Mouse (Mus musculus) ES-Bruce4 (cell line): ENCODE data around the gene Spry1. TPM values are rescaled to one million over a fixed set of nuclear protein-coding genes. Genes with fewer than 3 reads are reported as not detected.

Experiments used
- H3K27ac ChIP-seq: 2 replicates; pipeline ENCODE4 v1.5.1; 2012; ENCODE audit warnings: low read length, inconsistent platforms; ENCODE audit not compliant: insufficient read depth
- H3K27me3 ChIP-seq: 2 replicates; pipeline ENCODE4 v1.6.1; 2012; ENCODE audit warnings: mild to moderate bottlenecking, low read length, inconsistent platforms; ENCODE audit not compliant: control insufficient read depth, poor library complexity, insufficient read depth, severe bottlenecking
- H3K36me3 ChIP-seq: 2 replicates; pipeline ENCODE4 v1.6.1; 2012; ENCODE audit warnings: inconsistent platforms, mild to moderate bottlenecking, low read length, moderate library complexity; ENCODE audit not compliant: control insufficient read depth, poor library complexity, insufficient read depth, severe bottlenecking
- H3K4me1 ChIP-seq: one replicate; pipeline ENCODE4 v1.8.1; 2011; ENCODE audit warnings: low read length; ENCODE audit not compliant: control insufficient read depth, insufficient read depth
- H3K4me3 ChIP-seq: 2 replicates; pipeline ENCODE4 v1.5.1; 2011; ENCODE audit warnings: low read depth, mild to moderate bottlenecking, low read length
- H3K9ac ChIP-seq: 2 replicates; pipeline ENCODE4 v1.6.1; 2012; ENCODE audit warnings: low read depth, mild to moderate bottlenecking, inconsistent platforms; ENCODE audit not compliant: poor library complexity, severe bottlenecking
- H3K9me3 ChIP-seq: replicated peaks from 2 replicates; pipeline ENCODE4 v1.6.1; 2012; ENCODE audit warnings: mild to moderate bottlenecking, low read length, inconsistent platforms; ENCODE audit not compliant: control insufficient read depth, poor library complexity, insufficient read depth, severe bottlenecking
- CTCF ChIP-seq: IDR thresholded peaks from one replicate; pipeline ENCODE4 v1.8.1; 2011; ENCODE audit warnings: low read depth, low read length
- EP300 ChIP-seq: IDR thresholded peaks from 2 replicates; pipeline ENCODE4 v1.6.1; 2011; ENCODE audit warnings: low read depth, low read length; ENCODE audit not compliant: insufficient read depth
- POLR2A ChIP-seq: IDR thresholded peaks from one replicate; pipeline ENCODE4 v1.8.1; 2011; ENCODE audit warnings: low read length; ENCODE audit not compliant: insufficient read depth
- polyA plus RNA-seq: library from polyadenylated mRNA; stranded (reverse); fragments of >200 nt; gene quantifications from 2 replicates; pipeline ENCODE4 v1.2.4, GENCODE M21; 2011; ENCODE audit warnings: low read depth; ENCODE audit not compliant: missing spikeins, insufficient read depth, insufficient read length

Gene Spry1
- polyA plus RNA-seq, 1 experiment, result 30.5 TPM

- no peak overlapping the region for H3K4me3 ChIP-seq
- no peak overlapping the region for H3K9ac ChIP-seq
- H3K36me3 ChIP-seq, result no peaks in the 10 kb centered on the region
- no peaks in the 10 kb centered on the region for H3K27me3 ChIP-seq
- TF ChIP-seq EP300 (no peak), POLR2A (no peak), CTCF (no peak)
- H3K9me3 ChIP-seq, result no peaks in the 10 kb centered on the region
- H3K27ac ChIP-seq, result no peak overlapping the region
- peaks cover 3% of the 10 kb centered on the region for H3K4me1 ChIP-seq
Observed at GRCm38 (mm10) chr3:37659621-37660020, 19.9 kb downstream of the Spry1 start.

- no peaks in the 10 kb centered on the region for H3K27me3 ChIP-seq
- TF ChIP-seq EP300 (peak; percentile 75), POLR2A (no peak)
- peaks cover 11% of the 10 kb centered on the region; the same call in 1 of the 2 replicates for H3K9me3 ChIP-seq
- no peak overlapping the region for H3K4me3 ChIP-seq
- no peak overlapping the region for H3K27ac ChIP-seq
- H3K4me1 ChIP-seq, result peaks cover 3% of the 10 kb centered on the region
- no peak overlapping the region for H3K9ac ChIP-seq
- no peaks in the 10 kb centered on the region for H3K36me3 ChIP-seq
Observed at GRCm38 (mm10) chr3:37666291-37667118, 26.8 kb downstream of the Spry1 start.

GRCm38 (mm10) chr3:37667119-37667467, 27.3 kb downstream of the Spry1 start:
- Histone ChIP-seq H3K9ac (no peak overlapping the region), H3K36me3 (no peaks in the 10 kb centered on the region), H3K9me3 (peaks cover 11% of the 10 kb centered on the region; the same call in 1 of the 2 replicates), H3K27me3 (no peaks in the 10 kb centered on the region), H3K4me1 (peaks cover 3% of the 10 kb centered on the region), H3K4me3 (no peak overlapping the region), H3K27ac (no peak overlapping the region)
- TF ChIP-seq EP300 (no peak), CTCF (no peak), POLR2A (no peak)

- peaks cover 5% of the 10 kb centered on the region for H3K4me1 ChIP-seq
- peaks cover 11% of the 10 kb centered on the region; the same call in 1 of the 2 replicates for H3K9me3 ChIP-seq
- no peak overlapping the region for H3K27ac ChIP-seq
- H3K9ac ChIP-seq, result no peak overlapping the region
- H3K27me3 ChIP-seq, result no peaks in the 10 kb centered on the region
- TF ChIP-seq CTCF, result no peak
- TF ChIP-seq EP300, result no peak
- TF ChIP-seq POLR2A, result no peak
- no peaks in the 10 kb centered on the region for H3K36me3 ChIP-seq
- H3K4me3 ChIP-seq, result no peak overlapping the region
Observed at GRCm38 (mm10) chr3:37667736-37668135, 28.0 kb downstream of the Spry1 start.

DNA sequence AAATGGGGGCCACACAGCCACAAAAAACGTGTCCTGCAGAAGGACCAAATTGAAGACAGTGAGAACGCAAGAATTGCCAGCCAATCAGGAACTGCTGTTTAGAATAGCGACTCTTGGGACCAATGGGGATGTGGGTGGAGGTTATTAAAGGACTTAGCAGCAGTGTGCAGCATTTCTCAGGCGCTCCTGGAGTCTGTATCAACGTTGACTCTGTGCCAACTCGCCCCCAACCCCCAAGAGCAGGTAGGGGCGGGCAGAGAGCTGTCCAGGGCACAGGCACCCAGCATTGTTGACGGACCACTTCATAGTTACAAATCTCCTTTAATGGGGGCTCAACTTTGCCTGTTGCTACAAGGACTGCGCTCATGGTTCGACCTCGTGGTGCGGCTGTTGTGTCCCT, 28.9 kb downstream of the Spry1 start:
- peak; percentile 37 for TF ChIP-seq POLR2A
- TF ChIP-seq CTCF, result no peak
- no peaks in the 10 kb centered on the region for H3K27me3 ChIP-seq
- H3K9ac ChIP-seq, result no peak overlapping the region
- no peak overlapping the region for H3K27ac ChIP-seq
- H3K4me1 ChIP-seq, result peaks cover 10% of the 10 kb centered on the region
- H3K9me3 ChIP-seq, result peaks cover 11% of the 10 kb centered on the region; the same call in 1 of the 2 replicates
- peak overlapping the region; percentile 66 for H3K4me3 ChIP-seq
- no peaks in the 10 kb centered on the region for H3K36me3 ChIP-seq

- Histone ChIP-seq H3K4me1 (peaks cover 13% of the 10 kb centered on the region), H3K4me3 (peak overlapping the region; percentile 66), H3K36me3 (no peaks in the 10 kb centered on the region), H3K9ac (no peak overlapping the region), H3K9me3 (peaks cover 11% of the 10 kb centered on the region; the same call in 1 of the 2 replicates), H3K27ac (no peak overlapping the region), H3K27me3 (no peaks in the 10 kb centered on the region)
- TF ChIP-seq EP300, result no peak
- TF ChIP-seq POLR2A, result no peak
- TF ChIP-seq CTCF, result no peak
Observed at GRCm38 (mm10) chr3:37669100-37669499, 29.4 kb downstream of the Spry1 start.
